Mouse (Mus musculus) macrophage (primary cell): Measurements from ENCODE around the gene Phf21a. TPM values are rescaled to one million over a fixed set of nuclear protein-coding genes. Genes with fewer than 3 reads are reported as not detected.

Experiments
- H3K27ac ChIP-seq: fragments of 350-480 bp; formaldehyde crosslinking; 2 replicates; pipeline ENCODE4 v1.9.0; 2021
- H3K36me3 ChIP-seq: fragments of 350-480 bp; formaldehyde crosslinking; 2 replicates; pipeline ENCODE4 v1.9.0; 2021; ENCODE audit errors: inconsistent target
- H3K4me3 ChIP-seq: fragments of 350-480 bp; formaldehyde crosslinking; 2 replicates; pipeline ENCODE4 v1.9.0; 2021; ENCODE audit errors: inconsistent target
- H3K79me2 ChIP-seq: fragments of 350-480 bp; formaldehyde crosslinking; 2 replicates; pipeline ENCODE4 v1.9.0; 2021; ENCODE audit errors: inconsistent target
- WGBS: methylation state at CpG from one replicate; pipeline ENCODE4 v1.1.7; 2026; ENCODE audit warnings: inconsistent platforms; ENCODE audit not compliant: missing documents; 5-methylcytosine and 5-hydroxymethylcytosine counted together
- polyA plus RNA-seq: library from polyadenylated mRNA; stranded (reverse); fragments of 250-400 nt; gene quantifications from 3 replicates; pipeline ENCODE4 v1.2.4, GENCODE M21; 2018; ENCODE audit warnings: inconsistent platforms

Gene Phf21a
- polyA plus RNA-seq, 1 experiment from 2014 or later: 55.5 TPM

DNA sequence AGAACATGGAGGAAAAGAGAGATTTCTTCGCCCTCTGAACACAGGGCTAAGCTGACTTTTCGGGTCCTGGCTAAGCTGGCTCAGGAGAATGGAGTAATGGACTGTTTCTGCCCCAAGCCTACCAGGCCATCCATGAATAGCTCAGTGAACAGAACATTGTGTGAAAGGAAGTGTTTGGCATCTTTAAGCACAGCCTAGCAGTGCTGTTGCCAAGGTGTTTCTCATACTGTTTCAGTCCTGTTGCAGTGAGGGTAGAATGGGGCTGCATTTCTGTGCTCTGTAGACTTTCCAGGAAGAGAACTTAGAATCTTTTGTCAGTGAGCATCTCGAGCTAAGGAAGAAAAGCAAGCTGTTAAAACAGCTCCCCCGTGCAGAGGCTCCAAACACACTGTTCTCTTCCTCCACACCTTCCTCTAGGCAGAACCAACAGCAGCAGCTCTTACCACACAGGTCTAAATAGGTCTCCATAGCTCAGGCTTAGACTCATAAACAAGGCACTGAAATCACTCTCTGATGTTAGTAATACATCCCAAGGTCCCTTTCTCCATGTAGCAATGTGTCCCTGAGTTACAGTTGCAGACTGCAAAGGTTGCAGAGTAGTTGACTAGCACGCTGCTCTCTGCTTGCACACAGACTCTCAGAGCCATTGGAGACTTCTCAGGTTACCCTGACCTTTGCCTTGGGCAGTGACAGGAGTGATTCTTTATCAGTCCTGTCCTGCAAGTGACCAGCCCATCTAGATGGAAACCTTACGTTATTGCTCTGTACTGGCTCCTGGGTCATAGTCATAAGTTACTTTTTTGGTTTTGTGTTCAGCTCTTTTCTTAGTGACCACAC, 256.9 kb downstream of the Phf21a start:
- no peak overlapping the region for H3K27ac ChIP-seq
- peaks cover 79% of the 10 kb centered on the region for H3K36me3 ChIP-seq
- H3K4me3 ChIP-seq: no peak overlapping the region
- no peaks in the 10 kb centered on the region for H3K79me2 ChIP-seq
- WGBS: 96% methylated on average over 6 of the region's 6 CpGs

DNA sequence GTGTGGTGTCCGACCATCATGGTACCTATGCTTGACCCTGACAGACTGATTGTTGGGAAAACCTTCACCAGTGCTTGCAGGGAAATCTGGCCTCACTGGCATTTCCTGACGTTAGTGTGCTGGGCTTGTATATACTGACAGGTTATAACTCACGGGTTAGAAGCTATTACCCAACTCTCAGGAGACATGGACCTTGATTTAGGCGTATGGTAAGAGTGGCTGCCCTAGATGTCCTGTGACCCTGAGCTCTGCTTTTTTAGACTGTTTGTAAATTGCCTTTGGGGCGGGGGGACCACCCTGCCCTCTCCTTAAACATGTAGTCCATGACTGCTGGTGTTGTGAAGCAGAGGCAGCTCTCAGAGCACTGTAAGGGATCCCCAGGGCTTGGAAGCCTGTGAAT, 257.8 kb downstream of the Phf21a start:
- 87% methylated on average over 5 of the region's 5 CpGs for WGBS
- H3K4me3 ChIP-seq: no peak overlapping the region
- no peaks in the 10 kb centered on the region for H3K79me2 ChIP-seq
- H3K36me3 ChIP-seq: peaks cover 72% of the 10 kb centered on the region
- H3K27ac ChIP-seq: no peak overlapping the region

DNA sequence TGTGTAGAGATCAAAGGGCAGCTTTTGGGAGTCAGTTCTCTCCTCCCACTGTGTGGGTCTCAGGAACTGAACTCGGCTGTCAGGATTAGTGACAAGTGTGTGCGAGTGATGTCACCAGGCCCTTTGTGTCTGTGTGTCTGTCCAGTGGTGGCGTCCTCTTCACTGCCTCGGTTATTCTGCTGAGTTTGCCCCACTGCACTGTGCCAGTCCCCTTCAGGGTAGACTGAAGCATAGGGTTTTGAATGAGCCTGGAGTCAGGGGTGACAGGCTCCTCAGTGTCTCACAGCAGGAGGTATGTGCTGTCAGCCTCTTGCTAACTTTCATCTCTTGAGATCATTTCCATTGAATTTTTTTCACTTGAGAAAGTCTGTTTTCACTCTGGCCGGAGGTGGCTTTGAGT, 260.5 kb downstream of the Phf21a start:
- 93% methylated on average over 5 of the region's 5 CpGs for WGBS
- no peak overlapping the region for H3K4me3 ChIP-seq
- H3K79me2 ChIP-seq: no peaks in the 10 kb centered on the region
- H3K36me3 ChIP-seq: peaks cover 81% of the 10 kb centered on the region
- no peak overlapping the region for H3K27ac ChIP-seq

DNA sequence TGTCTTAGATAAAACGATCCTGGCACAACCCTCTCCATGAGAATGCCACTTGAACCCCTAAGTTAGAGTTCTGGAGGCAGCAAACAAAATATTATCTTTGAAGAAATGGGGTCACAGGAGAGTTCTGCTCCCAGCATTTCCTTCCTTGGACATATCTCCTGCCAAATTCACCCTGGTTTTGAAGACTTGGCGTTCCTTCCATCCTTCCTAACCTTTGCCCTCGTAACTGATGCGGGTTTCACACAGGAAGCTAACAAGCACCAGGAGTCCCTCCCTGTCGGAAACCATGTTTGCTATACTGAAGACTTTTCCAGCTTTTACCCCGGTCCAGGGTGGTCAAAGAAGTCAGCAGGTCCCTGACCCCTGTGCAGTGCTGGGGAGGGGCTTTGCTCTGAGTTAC, 261.3 kb downstream of the Phf21a start:
- Histone ChIP-seq H3K4me3 (no peak overlapping the region), H3K79me2 (no peaks in the 10 kb centered on the region), H3K36me3 (peaks cover 81% of the 10 kb centered on the region), H3K27ac (no peak overlapping the region)
- 90% methylated on average over 6 of the region's 6 CpGs for WGBS

DNA sequence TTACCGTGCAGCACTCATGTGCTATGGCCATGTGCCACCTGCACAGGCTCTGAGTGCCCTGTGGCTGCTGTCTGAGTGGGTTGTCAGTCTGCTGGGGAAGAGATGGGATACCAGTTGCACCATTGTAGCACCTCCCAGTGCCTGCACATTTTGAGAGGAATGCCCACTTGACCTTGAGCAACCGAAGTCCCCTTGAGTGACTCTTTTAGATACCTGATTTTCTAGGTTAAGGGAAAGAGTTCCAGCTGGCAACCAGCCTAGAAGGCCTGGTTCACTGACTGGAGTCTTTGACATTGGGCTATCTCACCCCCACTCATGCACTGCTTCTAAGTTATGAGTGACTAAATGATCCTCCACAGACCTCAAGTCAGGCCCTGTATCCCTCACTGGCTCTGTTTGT, 266.4 kb downstream of the Phf21a start:
- peaks cover 64% of the 10 kb centered on the region for H3K36me3 ChIP-seq
- H3K4me3 ChIP-seq: no peak overlapping the region
- no peak overlapping the region for H3K27ac ChIP-seq
- WGBS: 90% methylated on average over 2 of the region's 2 CpGs
- H3K79me2 ChIP-seq: no peaks in the 10 kb centered on the region

DNA sequence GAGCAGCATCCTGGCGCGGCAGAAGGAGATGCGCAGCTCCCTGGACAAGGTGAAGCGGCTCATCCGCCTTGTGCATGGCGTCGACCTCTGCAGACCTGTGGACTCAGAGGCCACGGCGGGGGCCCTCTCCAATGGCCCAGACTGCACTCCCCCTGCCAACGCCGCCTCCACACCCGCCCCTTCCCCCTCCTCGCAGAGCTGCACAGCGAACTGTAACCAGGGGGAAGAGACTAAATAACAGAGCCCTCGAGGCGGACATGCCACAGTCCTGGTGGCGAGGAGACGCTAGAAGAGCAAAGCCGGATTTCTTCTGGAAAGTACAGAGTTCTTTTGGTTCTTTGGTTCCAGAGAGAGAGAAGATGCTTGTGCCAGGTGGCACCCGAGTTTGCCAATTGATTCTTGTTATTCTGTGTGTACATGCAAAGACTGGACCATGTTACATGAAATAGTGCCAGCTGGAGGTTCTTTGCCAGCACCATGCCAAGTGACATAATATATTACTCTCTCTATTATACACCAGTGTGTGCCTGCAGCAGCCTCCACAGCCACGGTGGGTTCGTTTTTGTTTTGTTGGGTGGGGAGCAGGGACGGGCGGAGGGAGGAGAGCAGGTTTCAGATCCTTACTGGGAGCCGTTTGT, 267.4 kb downstream of the Phf21a start:
- peaks cover 62% of the 10 kb centered on the region for H3K36me3 ChIP-seq
- no peaks in the 10 kb centered on the region for H3K79me2 ChIP-seq
- H3K4me3 ChIP-seq: no peak overlapping the region
- WGBS: 94% methylated on average over 20 of the region's 25 CpGs
- H3K27ac ChIP-seq: no peak overlapping the region

DNA sequence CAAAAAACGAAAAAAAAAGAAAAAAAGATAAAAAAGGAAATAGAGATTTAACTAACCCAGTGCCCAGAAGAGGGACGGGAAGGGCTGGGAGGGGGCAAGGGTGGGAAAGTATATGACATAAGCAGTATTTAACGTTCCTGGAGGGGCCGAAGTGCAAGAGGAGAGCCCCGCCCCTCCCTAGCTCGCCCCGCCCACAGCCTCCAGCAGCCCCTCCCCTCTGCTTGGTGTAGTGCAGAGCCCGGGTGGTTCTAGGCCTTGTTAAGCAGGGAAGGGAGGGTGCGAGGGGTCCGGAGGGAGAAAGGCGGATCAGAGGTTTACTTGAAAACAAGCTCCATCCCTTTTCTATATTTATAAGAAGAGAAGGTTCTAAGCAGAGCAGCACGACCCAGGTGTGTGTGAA, 268.0 kb downstream of the Phf21a start:
- Histone ChIP-seq H3K4me3 (no peak overlapping the region), H3K36me3 (peaks cover 62% of the 10 kb centered on the region), H3K27ac (no peak overlapping the region), H3K79me2 (no peaks in the 10 kb centered on the region)
- WGBS: 88% methylated on average over 6 of the region's 12 CpGs

DNA sequence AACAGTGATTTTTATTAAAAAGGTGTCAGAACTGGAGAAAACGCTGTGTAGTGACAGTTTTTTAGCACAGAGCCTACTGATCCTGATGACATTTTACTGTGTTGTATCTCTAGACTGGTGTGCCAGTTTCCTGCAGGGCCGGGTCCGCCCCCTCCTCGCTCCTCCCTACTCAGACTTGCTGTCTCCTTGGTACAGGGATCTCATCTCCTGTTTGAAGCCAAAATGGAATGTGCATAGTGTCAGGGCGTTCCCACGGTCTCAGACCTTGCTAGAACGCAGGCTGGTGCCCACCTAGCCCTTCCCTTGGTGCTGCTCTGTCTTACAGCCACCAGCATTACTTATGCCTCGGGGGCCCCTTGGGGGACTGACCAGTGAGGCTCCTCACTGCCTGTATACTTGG, 268.9 kb downstream of the Phf21a start:
- no peaks in the 10 kb centered on the region for H3K79me2 ChIP-seq
- 96% methylated on average over 8 of the region's 8 CpGs for WGBS
- H3K27ac ChIP-seq: no peak overlapping the region
- peaks cover 56% of the 10 kb centered on the region for H3K36me3 ChIP-seq
- H3K4me3 ChIP-seq: no peak overlapping the region

DNA sequence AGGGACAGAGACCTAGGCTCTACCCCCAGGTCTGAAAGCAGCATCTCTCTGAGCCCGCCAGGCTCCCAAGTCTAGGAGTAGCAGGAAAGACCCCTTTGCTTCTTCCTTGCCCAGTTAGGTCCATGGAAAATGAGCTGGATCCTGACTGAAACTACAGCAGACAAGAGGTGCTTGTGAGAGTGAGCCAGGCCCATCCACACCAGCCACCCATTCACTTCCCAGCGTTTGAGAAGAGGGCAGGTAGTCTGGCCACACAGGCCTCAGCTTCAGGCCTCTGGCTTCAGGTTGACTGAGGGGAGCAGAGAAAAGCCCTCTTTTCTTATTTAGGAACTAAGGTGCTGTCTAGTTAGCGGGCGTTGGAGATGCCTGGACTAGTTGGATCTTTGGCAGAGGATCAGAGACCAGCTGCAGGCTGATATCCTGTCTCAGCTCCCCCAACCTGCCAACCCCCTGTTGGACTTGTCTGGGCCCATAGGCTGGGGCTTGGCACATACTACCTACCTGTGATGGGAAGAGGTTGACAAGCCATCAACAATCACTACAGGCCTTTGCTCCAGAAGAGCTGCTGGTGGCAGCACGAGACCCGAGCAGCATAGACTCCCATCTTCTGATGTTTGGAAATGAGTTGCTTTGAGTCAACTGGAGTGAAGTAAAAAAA, 269.8 kb downstream of the Phf21a start:
- Histone ChIP-seq H3K4me3 (no peak overlapping the region), H3K36me3 (peaks cover 47% of the 10 kb centered on the region), H3K79me2 (no peaks in the 10 kb centered on the region), H3K27ac (no peak overlapping the region)
- 97% methylated on average over 6 of the region's 6 CpGs for WGBS

DNA sequence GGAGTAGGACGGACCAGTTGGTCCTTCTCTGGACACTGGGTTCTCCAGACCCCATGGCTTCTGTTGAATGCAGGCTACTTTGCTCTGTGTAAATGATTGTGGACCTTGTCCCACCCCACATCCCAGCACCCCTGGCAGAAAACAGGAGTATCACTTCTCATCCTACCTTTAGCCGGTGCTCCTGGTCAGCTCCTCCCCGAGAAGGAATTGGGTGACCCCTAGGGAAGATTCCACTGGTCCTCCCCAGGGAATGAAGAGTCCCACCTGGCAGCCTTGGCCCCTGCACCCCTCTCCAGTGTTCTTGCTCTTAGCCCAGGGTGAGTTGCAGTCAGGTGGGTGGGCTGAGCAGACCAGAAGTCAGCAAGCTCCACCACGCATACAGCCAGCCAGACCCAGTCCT, 271.2 kb downstream of the Phf21a start:
- peaks cover 33% of the 10 kb centered on the region for H3K36me3 ChIP-seq

DNA sequence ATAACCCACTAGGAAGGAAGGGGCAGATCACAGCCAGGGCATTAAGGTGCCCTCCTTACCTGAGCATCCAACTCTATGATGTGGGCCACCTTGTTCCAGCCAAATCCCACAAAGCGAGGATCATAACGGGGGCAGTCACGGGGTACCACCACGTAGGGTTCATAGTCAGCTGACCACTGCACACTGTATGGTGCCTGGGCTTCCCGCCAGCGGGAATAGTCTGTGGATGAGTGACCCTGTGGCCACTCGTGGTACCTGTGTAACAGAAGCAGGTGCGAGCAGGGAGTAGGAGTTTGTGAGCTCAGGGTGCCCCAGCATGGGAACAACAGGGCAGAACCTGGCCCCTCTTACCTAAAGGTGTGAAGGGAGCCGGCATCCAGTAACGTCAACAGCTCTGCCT, 272.7 kb downstream of the Phf21a start:
- no peak overlapping the region for H3K27ac ChIP-seq
- H3K4me3 ChIP-seq: no peak overlapping the region
- H3K36me3 ChIP-seq: peaks cover 21% of the 10 kb centered on the region
- no peaks in the 10 kb centered on the region for H3K79me2 ChIP-seq
- WGBS: 94% methylated on average over 10 of the region's 10 CpGs

More for the DNA sequence above, 271.2 kb downstream of the Phf21a start:
- 91% methylated on average over 4 of the region's 4 CpGs for WGBS
- Histone ChIP-seq H3K79me2 (no peaks in the 10 kb centered on the region), H3K4me3 (no peak overlapping the region), H3K27ac (no peak overlapping the region)

DNA sequence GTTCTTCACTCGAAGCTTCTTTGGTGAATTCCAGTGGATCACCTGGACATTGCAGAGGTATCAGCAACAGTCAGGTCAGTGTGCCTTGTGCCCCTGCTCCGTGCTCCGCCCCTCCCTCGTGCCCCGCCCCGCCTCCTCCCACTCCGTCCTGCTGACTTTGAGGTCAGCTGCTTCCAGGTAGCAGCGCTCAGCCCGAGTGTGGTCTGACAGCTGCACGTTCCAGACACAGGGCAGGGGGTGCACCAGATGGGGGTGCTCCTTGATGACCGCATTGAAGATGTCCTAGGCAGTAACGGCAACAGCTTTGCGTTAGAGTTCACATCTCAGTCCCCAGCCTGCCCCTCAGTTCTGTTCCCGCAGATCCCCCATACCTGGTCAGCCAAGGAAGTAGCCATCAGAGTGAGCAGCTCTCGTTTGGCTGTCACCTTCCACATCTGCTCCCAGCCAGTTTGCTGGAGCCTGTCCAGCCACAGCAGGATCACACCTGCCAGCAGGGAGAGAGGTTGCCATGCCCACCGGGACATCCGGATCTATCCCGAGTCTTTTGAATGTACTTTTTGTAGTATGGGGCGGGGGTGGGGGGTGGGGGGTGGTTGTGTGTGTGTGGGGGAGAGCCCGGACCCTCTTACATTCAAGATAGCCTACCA, 274.6 kb downstream of the Phf21a start:
- no peak overlapping the region for H3K4me3 ChIP-seq
- no peak overlapping the region for H3K27ac ChIP-seq
- no peaks in the 10 kb centered on the region for H3K79me2 ChIP-seq
- H3K36me3 ChIP-seq: peaks cover 4% of the 10 kb centered on the region; the same call in 1 of the 2 replicates
- 81% methylated on average over 15 of the region's 20 CpGs for WGBS

DNA sequence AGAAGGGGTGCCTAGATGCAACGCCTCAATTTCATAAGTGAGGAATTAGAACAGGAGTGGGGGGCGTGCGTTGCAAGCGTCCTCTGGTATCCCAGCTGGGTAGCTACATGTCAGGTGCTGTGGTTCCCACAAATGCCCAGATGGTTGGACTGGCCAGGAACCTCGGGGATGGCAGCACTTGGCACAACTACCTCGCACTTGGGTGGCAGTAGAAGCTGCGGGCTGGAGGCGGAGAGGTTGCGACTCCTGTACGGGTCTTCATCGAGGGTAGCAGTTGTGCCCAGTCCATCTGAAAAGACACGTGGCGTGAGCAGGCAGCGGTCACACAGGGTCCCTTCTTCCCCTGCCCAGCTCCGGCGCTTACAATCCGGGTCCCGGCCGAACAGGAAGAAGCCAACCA, 277.5 kb downstream of the Phf21a start:
- Histone ChIP-seq H3K36me3 (no peaks in the 10 kb centered on the region), H3K79me2 (no peaks in the 10 kb centered on the region; the same call in 1 of the 2 replicates), H3K4me3 (no peak overlapping the region), H3K27ac (no peak overlapping the region)
- WGBS: 25% methylated on average over 19 of the region's 19 CpGs

DNA sequence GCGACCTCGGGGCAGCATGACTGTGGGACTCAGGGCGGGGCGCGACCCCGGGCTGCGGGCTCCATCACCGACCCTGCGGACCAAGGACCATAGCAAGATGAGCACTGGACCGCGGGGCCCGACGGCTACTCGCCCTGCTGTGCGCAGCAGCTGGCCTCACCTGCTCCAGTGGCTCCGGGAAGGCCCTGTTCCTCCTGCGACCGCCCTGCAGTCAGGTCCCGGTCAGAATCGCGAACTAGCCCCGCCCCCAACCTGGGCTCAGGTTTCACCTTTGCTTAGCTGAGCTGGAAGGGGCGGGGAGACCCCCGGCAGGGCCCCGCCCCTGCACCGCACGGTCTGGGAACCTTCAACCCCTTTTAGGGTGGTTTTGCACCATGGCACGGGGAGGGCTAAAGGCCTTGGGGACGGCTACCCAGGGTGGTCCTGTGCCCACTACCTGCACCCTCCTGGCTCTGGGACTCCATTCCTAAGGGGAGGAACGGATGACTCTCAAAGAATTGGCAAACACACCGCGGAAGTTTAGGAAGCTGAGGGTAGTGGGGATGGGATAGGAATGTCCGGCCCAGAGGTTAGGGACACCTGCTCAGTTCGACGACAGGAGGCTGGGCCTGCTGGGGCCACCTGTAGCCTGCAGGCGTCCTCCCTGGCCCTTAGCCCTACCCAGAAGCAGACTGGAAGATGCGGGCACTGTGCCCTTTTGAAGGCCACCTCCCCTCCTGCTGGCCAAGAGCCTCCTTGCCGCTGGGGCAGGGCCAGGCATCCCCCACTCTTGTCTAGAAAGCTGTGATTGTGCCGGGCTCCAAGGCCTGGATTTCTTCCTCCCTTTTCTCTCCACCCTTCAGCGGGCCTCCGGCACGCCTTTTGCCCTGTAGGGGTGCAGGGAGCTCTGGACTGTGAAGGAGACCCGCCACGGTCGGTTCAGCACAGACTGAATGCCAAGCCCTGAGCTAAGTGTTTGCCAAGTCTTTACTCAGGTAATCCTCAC, 278.2 kb downstream of the Phf21a start:
- Histone ChIP-seq H3K27ac (no peak overlapping the region), H3K79me2 (peaks cover 7% of the 10 kb centered on the region; the same call in 1 of the 2 replicates), H3K4me3 (no peak overlapping the region), H3K36me3 (no peaks in the 10 kb centered on the region)
- WGBS: 22% methylated on average over 44 of the region's 45 CpGs
